In the genomic region with DNA sequence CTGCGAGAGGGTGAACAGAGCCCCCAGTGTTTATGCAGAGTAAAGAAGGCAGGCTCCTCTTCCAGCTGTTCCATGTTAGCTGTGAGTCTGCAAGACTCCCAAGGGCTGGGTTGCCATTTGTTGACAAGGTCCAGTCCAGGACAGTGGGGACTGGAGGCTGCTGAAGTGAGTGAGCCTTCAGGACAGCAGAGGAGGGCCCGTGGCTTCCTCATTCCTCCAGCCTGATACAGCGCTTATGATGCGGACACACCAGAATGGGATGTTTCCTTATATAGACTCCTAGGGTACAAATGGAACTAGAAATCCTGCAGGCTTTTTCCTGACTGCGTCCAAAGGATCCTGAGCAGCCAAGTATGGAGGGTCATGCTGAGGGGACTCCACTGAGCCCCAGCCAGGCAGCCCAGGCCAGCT, we compare ENCODE assay signal across 8 mouse cellular contexts. TPM values are rescaled to one million over a fixed set of nuclear protein-coding genes. Genes with fewer than 3 reads are reported as not detected.
DNase-seq lines count a peak whose midpoint lies in the region; ATAC-seq lines count a peak whose summit lies in the region.

No protein-coding gene starts in this region.

- intact Hi-C loops in heart, postnatal 36 days (cut with DNase I) = loop anchor here (2.0 kb wide), 2 partner anchors 35 to 117 kb away; no protein-coding TSS in a partner anchor

- no peak overlapping the region; the same call in 1 of the 2 replicates for H3K9ac ChIP-seq in forebrain, embryonic 15.5 days (replicated peaks)
- no peak overlapping the region for H3K9ac ChIP-seq in midbrain, embryonic 11.5 days (ENCODE audit: low read length)

- peak overlapping the region; percentile 97 for H3K4me2 ChIP-seq in forebrain, embryonic 15.5 days (replicated peaks)
- peak overlapping the region; percentile 90 for H3K4me2 ChIP-seq in midbrain, embryonic 11.5 days

- peak overlapping the region; percentile 51 for H3K4me3 ChIP-seq in forebrain, embryonic 15.5 days
- peak overlapping the region; percentile 61 for H3K4me3 ChIP-seq in midbrain, embryonic 11.5 days (ENCODE audit: low read depth, low read length)

- DNase-seq in Muller cell, postnatal 12 days (ENCODE audit: inconsistent ontology term) = peak; percentile 72
- peak; percentile 8 to 19 for DNase-seq in adrenal gland, postnatal 36 days
- DNase-seq in heart, postnatal 36 days = peak; percentile 45 to 64
- DNase-seq in kidney, postnatal 4 days = peak; percentile 61 to 73
- DNase-seq in midbrain, embryonic 11.5 days (ENCODE audit: low spot score, missing footprints) = peak; percentile 86
- DNase-seq in urinary bladder, adult 2 months (ENCODE audit: low spot score) = peak; percentile 29
- no peak for DNase-seq in thymus, postnatal 25 days

- H3K4me1 ChIP-seq in forebrain, embryonic 15.5 days = peaks cover 29% of the 10 kb centered on the region
- peaks cover 23% of the 10 kb centered on the region for H3K4me1 ChIP-seq in midbrain, embryonic 11.5 days (ENCODE audit: control insufficient read depth, insufficient read depth, low read length)

- H3K9me3 ChIP-seq in forebrain, embryonic 15.5 days = no peaks in the 10 kb centered on the region
- no peaks in the 10 kb centered on the region for H3K9me3 ChIP-seq in midbrain, embryonic 11.5 days (ENCODE audit: control insufficient read depth, low read length)

- peak overlapping the region; percentile 56 for H3K27ac ChIP-seq in forebrain, embryonic 15.5 days (replicated peaks)
- H3K27ac ChIP-seq in midbrain, embryonic 11.5 days (ENCODE audit: low read depth, low read length) = no peak overlapping the region

- WGBS in forebrain, embryonic 15.5 days = 35% methylated on average over 5 of the region's 5 CpGs
- 17% methylated on average over 5 of the region's 5 CpGs for WGBS in midbrain, embryonic 11.5 days

- no peak for ATAC-seq in forebrain, embryonic 15.5 days (replicated peaks)
- no peak for ATAC-seq in midbrain, embryonic 11.5 days (ENCODE audit: low FRiP score)

- H3K36me3 ChIP-seq in forebrain, embryonic 15.5 days = no peaks in the 10 kb centered on the region
- no peaks in the 10 kb centered on the region for H3K36me3 ChIP-seq in midbrain, embryonic 11.5 days (ENCODE audit: control insufficient read depth, insufficient read depth, low read length)

- H3K27me3 ChIP-seq in forebrain, embryonic 15.5 days = 0 out of 2 replicates have a peak, but pooled peaks cover 2% of the 10 kb centered on the region
- H3K27me3 ChIP-seq in midbrain, embryonic 11.5 days (ENCODE audit: control insufficient read depth, insufficient read depth, low read length) = peaks cover 2% of the 10 kb centered on the region; the same call in 1 of the 2 replicates

RNA-seq across cellular contexts. Expression of a gene that starts 3.2 kb away (rescaled TPM):
- total RNA-seq in adrenal gland, postnatal 36 days (2021) = 10 to 100 TPM; 23.6 to 33.3 TPM
- 4.6 and 5.7 TPM in 2 replicates for polyA plus RNA-seq in forebrain, embryonic 15.5 days (2015; fragmentation: Nextera tagmentation; extraction: Ambion mirVana)
- total RNA-seq in heart, postnatal 36 days (2021) = 10 to 100 TPM; 56.0 to 58.2 TPM
- 2.7 and 2.8 TPM in 2 replicates for polyA plus RNA-seq in midbrain, embryonic 11.5 days (2014; fragmentation: Nextera tagmentation; extraction: Ambion mirVana)
- 28.6 and 33.4 TPM in 2 replicates for polyA plus RNA-seq in urinary bladder, adult 2 months (2012; rRNA removed)

RNA-seq across cellular contexts. Expression of a gene that starts 54.0 kb away (rescaled TPM):
- total RNA-seq in adrenal gland, postnatal 36 days (2021) = 10 to 100 TPM; 41.4 to 51.1 TPM
- 14.6 and 14.9 TPM in 2 replicates for polyA plus RNA-seq in forebrain, embryonic 15.5 days (2015; fragmentation: Nextera tagmentation; extraction: Ambion mirVana)
- total RNA-seq in heart, postnatal 36 days (2021) = 10 to 100 TPM; 31.8 to 37.1 TPM
- 38.6 and 38.7 TPM in 2 replicates for polyA plus RNA-seq in midbrain, embryonic 11.5 days (2014; fragmentation: Nextera tagmentation; extraction: Ambion mirVana)
- 47.0 and 50.5 TPM in 2 replicates for polyA plus RNA-seq in urinary bladder, adult 2 months (2012; rRNA removed)
